Mouse (Mus musculus) left cerebral cortex, postnatal 14 days (tissue): Measurements from ENCODE around the gene Hoxd11. TPM values are rescaled to one million over a fixed set of nuclear protein-coding genes. Genes with fewer than 3 reads are reported as not detected.

ENCODE experiments used
- DNase-seq, 2 experiments: peaks; one replicate each; pipeline ENCODE4 v3.0.0; 2021 to 2022; ENCODE audit warnings: low spot score in 2 of 2, mixed read lengths in 1 of 2
- intact Hi-C: fragments of 180-260 bp; cut with DNase I; formaldehyde crosslinking; loops from one replicate; pipeline ENCODE4 v1.15.1; 2025
- total RNA-seq, 2 experiments: library from RNA; stranded (reverse); gene quantifications; 2 replicates each; pipeline ENCODE4 v1.2.3; 2021

Hoxd11 gene
- total RNA-seq, 2 experiments from 2014 or later = not detected

DNA sequence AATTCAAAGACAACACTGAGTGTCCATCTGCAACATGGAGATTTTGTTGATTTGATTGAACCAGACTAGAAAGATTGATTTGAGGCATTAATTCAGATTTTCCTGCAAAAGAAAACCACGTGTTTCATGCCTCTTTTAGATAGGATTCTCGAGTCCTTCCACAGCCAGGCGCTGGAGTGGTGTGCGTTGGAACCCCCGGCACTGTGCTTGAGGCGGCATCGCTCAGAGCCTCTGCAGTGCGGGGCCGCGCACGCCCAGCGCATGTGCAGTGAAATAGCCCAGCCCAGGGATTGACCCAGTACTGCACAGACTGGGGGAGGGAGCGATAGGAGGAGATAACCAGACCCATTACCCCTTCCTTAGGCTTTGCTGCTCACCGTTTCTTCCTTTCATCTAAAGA is 35.5 kb downstream of the Hoxd11 start:
- no peak for DNase-seq
- intact Hi-C loops = loop anchor here (1.0 to 2.0 kb wide), 2 partner anchors 340 to 422 kb away; no protein-coding TSS in a partner anchor

DNA sequence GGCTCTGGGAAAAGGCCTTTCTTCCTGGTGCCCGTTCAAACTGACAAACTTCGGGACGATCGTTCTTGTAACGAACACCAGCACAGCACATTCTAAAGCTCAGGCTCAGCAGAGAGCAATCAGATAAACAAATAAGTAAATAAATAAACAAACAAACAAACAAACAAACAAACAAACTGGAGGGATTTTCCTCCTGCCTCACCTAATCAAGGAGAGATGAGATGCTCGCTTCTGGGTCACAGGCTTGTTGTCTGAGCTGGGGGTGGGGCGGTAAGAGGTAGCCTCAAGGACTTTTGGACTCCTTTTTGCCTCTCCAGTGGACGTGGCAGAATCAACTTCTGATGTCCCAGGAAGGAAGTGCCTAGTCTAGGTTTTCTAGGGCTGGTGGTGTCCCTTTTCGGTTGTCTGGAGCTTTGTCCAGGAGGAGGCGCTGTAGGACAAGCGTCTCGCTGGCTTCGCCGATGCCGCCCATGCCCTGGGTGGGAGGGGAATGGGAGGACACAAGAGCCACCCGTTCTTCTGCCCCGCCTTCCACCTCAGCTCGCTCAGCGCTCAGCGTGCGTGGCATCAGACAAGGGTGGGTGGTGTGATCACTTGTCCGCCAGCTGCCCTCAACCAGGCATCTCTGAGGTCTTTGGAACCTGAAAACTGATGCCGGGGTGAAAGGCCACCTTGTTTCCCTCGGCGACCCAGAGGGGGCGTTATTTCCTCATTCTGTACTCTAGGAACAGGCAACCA is 36.3 kb downstream of the Hoxd11 start:
- DNase-seq = peak; percentile 62 to 79
- intact Hi-C loops = loop anchor here (1.0 to 2.0 kb wide), 3 partner anchors 249 to 422 kb away; no protein-coding TSS in a partner anchor

DNA sequence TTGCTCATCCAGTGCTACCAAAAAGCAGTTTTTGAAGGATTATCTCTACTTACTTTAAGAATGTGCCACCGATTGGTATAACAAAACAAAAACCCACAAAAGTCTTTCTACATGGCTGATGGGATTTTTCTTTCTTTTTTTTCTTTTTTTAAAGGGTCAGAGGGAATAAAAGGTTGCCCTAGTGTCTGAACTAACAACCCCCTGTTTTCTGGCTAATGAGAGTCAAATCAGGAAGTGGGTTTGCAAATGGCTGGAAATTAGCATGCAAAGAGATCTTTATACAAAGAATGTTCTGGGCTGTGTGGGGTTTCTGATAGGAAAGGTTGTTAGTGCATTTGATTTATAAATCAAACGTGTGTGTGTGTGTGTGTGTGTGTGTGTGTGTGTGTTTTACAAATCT is 41.0 kb downstream of the Hoxd11 start:
- no peak for DNase-seq
- intact Hi-C loops = no loop called here

DNA sequence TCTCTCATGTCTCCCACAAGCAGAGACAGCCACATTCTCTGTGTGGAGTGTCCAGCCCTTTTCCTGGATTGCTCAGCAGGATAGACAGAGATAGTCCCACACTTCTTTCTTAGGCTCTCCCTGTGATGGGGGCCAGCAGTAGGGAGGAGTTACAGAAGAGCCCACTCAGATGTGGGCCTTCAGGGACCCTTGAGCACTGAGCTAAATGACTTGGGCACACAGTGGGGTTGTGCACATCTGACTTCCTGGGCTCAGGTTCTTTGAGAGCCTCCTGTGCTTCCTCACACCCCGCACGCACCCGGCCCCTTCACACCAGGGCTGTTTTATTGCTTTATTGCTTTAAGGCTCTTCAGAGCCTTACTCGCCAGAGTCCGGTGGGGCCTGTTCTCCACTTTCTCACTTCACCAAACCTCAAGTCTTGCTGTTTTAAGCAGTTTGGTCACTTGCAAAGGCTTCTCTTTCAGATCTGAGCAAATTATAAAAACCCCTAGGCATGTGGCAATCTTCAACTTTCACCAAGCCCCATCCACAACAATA is 41.7 kb downstream of the Hoxd11 start:
- intact Hi-C loops = no loop called here
- DNase-seq = no peak

DNA sequence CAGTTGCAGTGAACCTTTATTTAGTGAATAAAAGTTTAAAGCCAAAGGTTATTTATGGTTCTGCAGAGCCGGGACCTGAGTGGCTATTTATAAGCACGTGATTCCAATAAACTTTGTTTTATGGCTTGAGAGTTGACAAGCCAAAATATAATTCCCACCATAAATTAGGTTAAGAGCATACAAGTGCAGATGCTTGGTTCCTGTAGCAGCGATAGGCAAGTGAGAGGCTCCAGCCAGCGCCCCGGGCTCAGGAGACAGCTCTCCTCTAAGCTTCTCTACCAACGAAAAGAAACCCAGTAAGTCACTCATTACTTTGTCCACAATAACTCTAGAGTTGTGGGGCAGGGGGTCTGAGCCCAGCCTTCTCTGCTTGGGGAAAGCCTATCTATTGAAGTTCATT is 42.5 kb downstream of the Hoxd11 start:
- intact Hi-C loops = no loop called here

DNA sequence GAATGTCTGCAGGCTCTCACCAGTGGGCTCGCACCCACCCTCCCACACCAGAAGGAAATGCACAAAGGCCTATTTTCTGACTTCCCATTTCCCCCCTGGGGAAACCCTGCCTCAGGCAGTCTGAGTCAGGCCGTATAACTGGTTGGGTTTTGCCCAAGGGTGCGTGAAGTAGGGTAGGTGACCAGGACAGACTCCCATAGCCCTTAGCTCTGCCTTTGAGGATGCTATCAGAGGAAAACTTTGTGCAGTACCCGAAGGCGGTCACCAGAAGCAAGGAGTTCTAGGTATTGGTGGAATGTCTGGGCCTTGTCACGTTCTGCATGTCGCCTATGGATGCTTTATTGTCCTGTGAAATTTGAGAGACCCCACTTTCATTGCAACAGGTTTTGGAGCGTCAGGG is 43.6 kb downstream of the Hoxd11 start:
- intact Hi-C loops = no loop called here
- DNase-seq = no peak

More for the DNA sequence above, 42.5 kb downstream of the Hoxd11 start:
- DNase-seq = no peak

DNA sequence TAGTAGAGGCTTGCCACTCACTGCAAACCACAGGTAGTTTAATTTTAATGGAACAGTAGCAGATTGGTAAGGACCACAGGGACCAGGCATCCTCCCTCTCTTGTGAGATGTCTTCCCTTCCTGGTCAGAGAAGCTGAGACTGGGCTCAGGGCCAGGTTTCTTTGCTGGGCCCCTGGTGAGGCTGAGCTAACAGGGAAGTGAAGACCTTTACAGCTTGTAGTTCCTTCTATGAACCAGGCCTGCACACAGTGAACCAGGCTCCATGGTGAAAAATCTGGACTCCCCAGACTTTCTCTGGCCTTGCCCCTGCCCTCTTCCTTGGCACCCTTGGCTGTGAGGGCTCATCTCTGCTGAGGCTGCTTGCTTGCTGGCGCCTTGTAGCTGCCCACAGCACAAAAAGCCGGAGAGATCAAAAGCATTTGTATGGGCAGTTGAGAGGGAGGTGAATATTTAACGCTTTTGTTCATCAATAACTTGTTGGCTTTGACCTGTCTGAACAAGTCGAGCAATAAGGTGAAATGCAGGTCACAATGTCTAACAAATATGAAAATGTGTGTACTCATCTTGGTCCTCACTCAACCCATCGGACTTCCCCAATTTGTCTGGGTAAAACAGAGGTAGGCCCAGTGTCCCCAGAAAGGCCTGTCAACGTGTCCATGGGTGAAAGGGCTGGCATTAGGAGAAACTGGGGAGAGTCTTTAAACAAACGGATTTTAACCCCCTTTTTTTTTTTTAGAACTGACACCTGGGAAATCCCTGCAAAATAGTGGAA is 45.1 kb downstream of the Hoxd11 start:
- intact Hi-C loops = no loop called here
- DNase-seq = no peak

DNA sequence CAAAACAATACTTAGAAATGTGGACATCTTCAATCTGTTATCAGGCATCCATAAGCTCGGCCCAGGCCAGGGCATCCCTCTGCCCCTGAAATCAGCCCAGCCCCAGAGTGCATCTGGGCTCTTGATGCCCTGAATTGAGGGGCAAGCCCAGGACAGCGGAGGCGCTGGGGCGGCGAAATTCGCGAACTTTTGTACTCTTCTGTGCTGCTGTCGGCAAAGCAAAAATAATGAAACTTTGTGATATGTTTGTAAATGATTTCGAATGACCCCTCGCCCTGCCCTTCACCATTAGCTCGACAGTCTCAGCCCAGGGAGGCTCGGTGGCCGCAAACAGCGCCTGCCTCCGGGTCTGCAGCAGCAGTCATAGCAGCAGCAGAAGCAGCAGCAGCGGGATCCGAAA is 45.8 kb downstream of the Hoxd11 start:
- DNase-seq = no peak
- intact Hi-C loops = no loop called here

DNA sequence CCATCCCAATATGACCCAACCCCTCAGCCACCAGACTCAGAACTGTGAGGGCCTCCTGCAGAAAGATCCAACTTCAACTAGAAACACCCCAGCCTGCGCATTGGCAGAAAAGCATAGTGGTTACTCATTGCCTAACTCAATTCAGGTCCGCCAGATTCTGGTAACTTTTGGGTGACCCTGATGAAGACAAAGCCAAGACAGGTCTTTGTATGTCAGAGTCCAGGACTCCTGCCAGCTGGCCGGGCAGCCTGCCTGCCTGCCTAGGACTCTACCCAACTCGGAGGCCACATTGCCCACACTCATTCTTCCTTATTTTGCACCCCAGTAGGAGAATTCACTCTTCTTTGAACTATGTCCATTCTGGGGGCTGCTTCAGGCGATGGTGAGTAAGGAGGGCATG is 47.2 kb downstream of the Hoxd11 start, which contains the start of gene Gm28230:
TSS of gene Gm28230 (plus strand) at position 178 of the 400 bp plus-strand sequence.
- no peak for DNase-seq
- intact Hi-C loops = no loop called here

DNA sequence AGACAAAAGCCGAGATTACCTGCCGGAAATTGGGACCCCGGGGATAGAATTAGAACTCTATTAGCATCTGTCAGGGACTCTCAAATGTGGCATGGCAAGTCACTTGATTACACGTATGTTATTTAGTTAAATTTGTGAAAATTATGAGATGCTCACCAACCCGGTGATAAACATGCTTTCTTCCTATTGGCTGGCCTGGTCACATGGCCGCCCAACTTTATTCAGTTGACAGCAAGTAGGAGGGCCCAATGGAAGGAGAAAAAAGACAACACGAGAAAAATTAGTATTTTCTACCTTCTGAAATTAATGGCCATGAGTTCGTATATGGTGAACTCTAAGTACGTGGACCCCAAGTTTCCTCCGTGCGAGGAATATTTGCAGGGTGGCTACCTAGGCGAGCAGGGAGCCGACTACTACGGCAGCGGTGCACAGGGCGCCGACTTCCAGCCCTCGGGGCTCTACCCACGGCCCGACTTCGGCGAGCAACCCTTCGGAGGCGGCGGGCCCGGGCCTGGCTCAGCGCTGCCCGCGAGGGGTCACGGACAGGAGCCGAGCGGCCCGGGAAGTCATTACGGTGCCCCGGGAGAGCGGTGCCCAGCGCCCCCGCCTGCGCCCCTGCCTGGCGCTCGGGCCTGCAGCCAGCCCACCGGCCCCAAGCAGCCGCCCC is 47.7 kb downstream of the Hoxd11 start:
- intact Hi-C loops = no loop called here
- no peak for DNase-seq

DNA sequence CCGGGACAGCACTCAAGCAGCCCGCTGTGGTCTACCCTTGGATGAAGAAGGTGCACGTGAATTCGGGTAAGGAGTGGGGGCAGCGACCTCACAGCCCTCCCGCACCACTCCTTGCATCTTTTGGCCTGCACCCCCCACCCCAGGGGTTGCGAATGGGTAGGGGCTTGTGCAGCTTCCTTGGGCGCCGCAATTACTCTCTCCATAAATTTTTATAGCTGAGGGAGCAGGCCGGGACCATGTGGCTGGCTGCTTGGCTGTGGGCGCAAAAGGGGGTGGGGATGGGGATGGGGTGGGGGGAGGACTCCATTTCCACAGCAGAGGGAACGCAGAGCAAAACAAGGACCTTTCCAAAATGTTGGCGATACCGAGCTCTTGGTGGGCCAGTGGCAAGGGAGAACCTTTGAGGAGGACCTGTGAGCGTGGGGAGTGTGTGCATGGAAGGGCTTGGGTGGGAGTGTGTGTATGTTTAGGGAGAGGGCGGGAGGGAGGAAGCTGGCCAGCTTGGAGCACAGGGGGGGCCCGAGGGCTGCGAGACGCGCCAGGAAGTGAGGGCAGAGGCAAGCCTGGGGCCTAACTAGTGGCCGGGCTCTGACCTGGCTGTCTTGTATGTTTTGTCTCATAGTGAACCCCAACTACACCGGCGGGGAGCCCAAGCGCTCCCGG is 48.4 kb downstream of the Hoxd11 start:
- DNase-seq = no peak
- intact Hi-C loops = no loop called here

DNA sequence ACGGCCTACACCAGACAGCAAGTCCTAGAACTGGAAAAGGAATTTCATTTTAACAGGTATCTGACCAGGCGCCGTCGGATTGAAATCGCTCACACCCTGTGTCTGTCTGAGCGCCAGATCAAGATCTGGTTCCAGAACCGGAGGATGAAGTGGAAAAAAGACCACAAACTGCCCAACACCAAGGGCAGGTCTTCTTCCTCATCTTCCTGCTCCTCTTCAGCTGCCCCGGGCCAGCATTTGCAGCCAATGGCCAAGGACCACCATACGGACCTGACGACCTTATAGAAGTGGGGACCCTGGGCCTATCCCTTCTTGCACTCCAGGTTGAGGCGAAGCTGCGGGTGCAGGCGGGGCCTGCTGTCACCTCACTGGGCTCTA is 48.9 kb downstream of the Hoxd11 start:
- intact Hi-C loops = no loop called here
- DNase-seq = no peak

DNA sequence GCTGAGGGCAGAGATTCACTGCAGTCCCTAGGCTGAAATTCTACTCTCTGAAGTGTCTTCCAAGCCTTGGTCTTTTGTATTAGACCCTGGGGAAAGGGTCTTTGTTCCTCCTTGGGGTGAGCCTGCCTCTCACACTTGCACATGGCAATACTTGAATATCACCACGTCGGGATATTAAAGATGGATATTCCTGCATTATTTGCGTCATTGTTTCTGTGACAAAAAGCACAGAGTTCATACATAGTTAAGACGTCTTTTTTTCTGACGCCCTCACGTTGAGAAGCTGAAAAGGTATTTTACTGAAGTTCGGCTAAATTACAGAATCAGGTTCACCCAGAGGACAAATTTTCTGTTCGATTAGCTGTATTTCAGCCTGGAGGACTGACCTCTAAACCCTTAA is 51.0 kb downstream of the Hoxd11 start:
- intact Hi-C loops = no loop called here
- DNase-seq = no peak

DNA sequence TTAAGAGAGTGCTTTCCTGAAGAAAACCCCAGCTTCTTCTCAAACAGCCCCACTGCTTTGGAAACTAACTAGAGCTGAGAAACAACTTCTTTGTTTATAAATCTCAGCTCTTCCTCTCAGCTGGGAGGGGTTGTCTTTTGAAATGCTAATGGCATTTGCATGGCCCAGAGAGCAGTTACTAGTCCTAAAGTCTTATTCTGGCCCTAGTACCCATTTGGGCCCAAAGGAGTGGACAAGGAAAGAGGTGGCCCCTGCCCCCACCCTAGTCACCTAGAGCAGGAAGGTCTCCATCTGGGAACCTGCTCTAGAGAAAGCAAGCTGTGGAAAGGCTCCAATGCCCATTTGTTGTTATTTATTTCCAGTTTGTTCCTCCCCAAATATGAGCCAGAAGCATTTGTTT is 51.7 kb downstream of the Hoxd11 start:
- DNase-seq = no peak
- intact Hi-C loops = no loop called here

DNA sequence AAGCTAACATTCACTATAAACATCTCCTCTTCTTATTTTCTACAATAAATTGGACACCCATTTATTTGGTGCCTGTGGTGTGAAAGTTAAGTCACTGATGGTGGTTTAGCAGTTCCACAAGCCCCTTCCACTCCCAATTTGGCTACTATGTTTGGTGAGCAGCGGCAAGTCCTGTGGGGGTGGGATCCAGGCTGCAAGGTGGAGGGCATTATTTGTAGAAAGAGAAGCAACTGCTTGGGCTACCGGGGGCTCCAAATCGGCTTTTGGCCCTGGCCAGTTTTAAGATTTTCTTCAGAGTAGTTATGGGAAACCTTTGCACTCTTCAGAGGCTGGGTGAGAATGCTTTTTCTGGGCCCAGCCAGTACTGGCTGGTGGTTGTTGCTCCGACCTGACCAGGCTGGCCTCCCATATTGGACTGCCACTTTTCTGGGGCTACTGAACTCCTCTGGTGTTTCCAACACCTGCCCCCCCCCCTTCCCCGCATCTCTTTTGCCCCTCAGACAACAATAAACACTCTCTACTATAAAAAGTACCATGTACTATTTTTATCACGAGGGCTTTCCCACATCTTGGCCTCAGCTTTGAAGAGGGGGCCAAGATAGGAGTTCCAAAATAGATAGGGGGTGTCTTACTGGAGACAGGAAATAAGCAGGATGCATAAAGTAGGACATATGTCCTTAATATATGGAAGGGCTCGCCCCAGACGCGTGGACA is 52.6 kb downstream of the Hoxd11 start:
- DNase-seq = no peak
- intact Hi-C loops = no loop called here

DNA sequence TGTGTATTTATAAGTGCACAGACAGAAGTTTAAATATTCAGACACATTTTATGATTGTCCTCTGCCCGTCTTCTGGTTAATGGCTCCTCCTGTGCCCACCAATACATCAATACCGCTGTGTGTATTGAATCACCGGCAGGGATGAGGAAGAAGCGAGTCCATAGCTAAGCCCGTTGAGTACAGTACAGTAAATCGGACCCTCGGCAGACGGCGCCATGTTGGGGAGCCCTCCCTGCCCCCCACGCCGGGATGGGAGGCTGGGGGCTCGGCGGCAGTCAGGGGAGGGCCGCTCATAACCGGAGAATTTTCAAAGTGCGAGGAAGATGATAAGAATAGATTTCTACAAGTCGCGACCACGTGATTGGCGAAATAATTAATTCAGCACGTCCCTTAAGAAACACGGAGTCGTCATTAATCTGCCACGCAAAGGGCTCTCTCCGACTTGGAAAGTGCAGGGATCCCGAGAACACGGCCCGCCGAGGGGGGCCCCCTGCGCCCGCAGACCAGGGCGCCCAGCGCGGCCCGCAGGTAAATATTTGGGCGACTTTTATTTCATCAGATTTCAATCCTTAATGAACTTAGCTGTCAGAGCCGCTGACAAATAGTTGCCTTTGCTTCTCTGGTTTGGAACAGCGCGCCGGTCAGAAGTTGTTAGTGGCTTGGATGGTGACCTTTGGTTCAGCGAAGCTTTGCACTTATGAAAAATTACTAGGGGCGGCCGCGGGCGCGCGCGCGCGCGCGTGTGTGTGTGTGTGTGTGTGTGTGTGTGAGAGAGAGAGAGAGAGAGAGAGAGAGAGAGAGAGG is 53.4 kb downstream of the Hoxd11 start:
- intact Hi-C loops = no loop called here
- no peak for DNase-seq

DNA sequence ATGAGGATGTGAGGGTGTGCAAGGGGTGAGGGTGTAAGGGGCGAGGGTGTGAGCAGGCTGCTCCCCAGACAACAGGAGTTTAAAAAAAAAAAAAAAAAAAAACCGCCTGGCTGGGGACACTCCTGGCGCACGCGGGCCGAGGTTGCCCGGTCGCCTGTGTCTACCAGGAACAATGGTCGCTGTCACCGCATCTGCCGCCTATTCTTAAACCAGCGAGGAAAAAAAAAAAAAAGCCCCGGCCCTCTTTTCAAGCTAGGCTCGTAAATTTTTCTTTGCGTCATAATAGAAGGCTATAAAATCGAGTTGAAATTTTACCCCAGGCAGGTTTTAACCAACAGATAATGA is 53.9 kb downstream of the Hoxd11 start:
- intact Hi-C loops = no loop called here
- DNase-seq = no peak

DNA sequence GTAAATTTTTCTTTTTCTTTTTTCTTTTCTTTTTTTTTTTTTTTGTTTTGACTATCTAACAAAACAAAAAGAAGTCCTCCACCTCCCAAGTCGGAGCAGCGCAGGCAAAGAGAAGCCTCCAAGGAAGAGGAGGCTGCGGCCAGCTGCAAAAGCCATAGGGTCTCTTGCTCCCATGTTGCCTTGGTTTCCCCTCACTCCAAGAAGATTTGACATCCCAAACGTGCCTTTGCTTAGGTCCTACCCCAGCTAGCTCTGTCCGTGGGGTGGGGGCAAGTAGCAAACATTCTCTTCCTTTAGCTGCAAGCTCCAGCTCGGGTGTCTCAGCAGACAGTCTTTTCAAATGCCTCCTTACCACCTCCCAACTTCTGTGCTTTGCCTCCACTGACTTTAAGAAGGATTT is 54.4 kb downstream of the Hoxd11 start:
- intact Hi-C loops = no loop called here

More for the DNA sequence above, 54.4 kb downstream of the Hoxd11 start:
- no peak for DNase-seq
